Mouse (Mus musculus) forebrain, postnatal 0 days (tissue): ENCODE measurements at regions not wholly inside any gene's neighbourhood (a gene's known extent, or its start where the extent isn't known, plus 50 kb on each side); places are given as distances from the start of the nearest gene placed in this dataset.
A peak's percentile ranks its signal among the peaks of the same experiment; 100 is the strongest.

ENCODE experiments used
- ATAC-seq: fragments of 200-750 bp; cut with Nextera tagmentation; 2 replicates; pipeline ENCODE4 v1.8.0; 2017; ENCODE audit warnings: mild to moderate bottlenecking, moderate library complexity
- DNase-seq: peaks from one replicate; pipeline ENCODE4 v3.0.0-alpha.2; 2015
- H3K27ac ChIP-seq: fragments of 300-500 bp; sonication (generic); 2 replicates; pipeline ENCODE4 v1.5.1; 2014; ENCODE audit warnings: low read depth, mild to moderate bottlenecking, antibody characterized with exemption, low read length, moderate library complexity, mixed read lengths
- H3K27me3 ChIP-seq: fragments of 300-500 bp; sonication (generic); 2 replicates; pipeline ENCODE4 v1.6.1; 2014; ENCODE audit warnings: mild to moderate bottlenecking, low read length, mixed read lengths; ENCODE audit not compliant: insufficient read depth
- H3K36me3 ChIP-seq: fragments of 300-500 bp; sonication (generic); 2 replicates; pipeline ENCODE4 v1.6.1; 2014; ENCODE audit warnings: mild to moderate bottlenecking, moderate library complexity; ENCODE audit not compliant: insufficient read depth
- H3K4me1 ChIP-seq: fragments of 300-500 bp; sonication (generic); 2 replicates; pipeline ENCODE4 v1.6.1; 2014; ENCODE audit warnings: antibody characterized with exemption; ENCODE audit not compliant: insufficient read depth
- H3K4me2 ChIP-seq: fragments of 300-500 bp; sonication (generic); 2 replicates; pipeline ENCODE4 v1.6.1; 2014; ENCODE audit warnings: low read depth, mild to moderate bottlenecking, moderate library complexity
- H3K4me3 ChIP-seq: fragments of 300-500 bp; sonication (generic); 2 replicates; pipeline ENCODE4 v1.5.1; 2014; ENCODE audit warnings: low read depth, low read length, mixed read lengths
- H3K9ac ChIP-seq: fragments of 300-500 bp; sonication (generic); 2 replicates; pipeline ENCODE4 v1.6.1; 2014; ENCODE audit warnings: mild to moderate bottlenecking
- H3K9me3 ChIP-seq: fragments of 300-500 bp; sonication (generic); 2 replicates; pipeline ENCODE4 v1.6.1; 2016; ENCODE audit warnings: low read length
- CTCF ChIP-seq: sonication (generic); IDR thresholded peaks from 2 replicates; pipeline ENCODE4 v1.5.1; 2016; ENCODE audit warnings: antibody characterized with exemption, control low read depth, low read depth
- WGBS: fragments of 180-500 bp; shearing (Covaris S2); extraction: QIAGEN DNeasy Blood & Tissue Kit; methylation state at CpG from one replicate; pipeline ENCODE4 v1.1.7; 2014; 5-methylcytosine and 5-hydroxymethylcytosine counted together

- H3K4me1 ChIP-seq: no peaks in the 10 kb centered on the region
These were observed 189.0 kb upstream of the Mkln1 start for GRCm38 (mm10) chr6:31209411-31210139.

GRCm38 (mm10) chr6:31210209-31210714, 188.3 kb upstream of the Mkln1 start:
- Histone ChIP-seq H3K4me3 (no peak overlapping the region), H3K27me3 (no peaks in the 10 kb centered on the region), H3K27ac (no peak overlapping the region), H3K9ac (no peak overlapping the region), H3K4me1 (no peaks in the 10 kb centered on the region), H3K4me2 (no peak overlapping the region), H3K9me3 (no peaks in the 10 kb centered on the region), H3K36me3 (no peaks in the 10 kb centered on the region)
- peak; percentile 25 for TF ChIP-seq CTCF
- no peak for ATAC-seq
- WGBS: 81% methylated on average over 7 of the region's 7 CpGs
- no peak for DNase-seq

More at GRCm38 (mm10) chr6:31209411-31210139, 189.0 kb upstream of the Mkln1 start:
- H3K36me3 ChIP-seq: no peaks in the 10 kb centered on the region
- H3K27ac ChIP-seq: no peak overlapping the region
- no peaks in the 10 kb centered on the region for H3K27me3 ChIP-seq
- H3K4me3 ChIP-seq: no peak overlapping the region
- WGBS: 82% methylated on average over 15 of the region's 15 CpGs
- H3K4me2 ChIP-seq: no peak overlapping the region
- no peaks in the 10 kb centered on the region for H3K9me3 ChIP-seq
- ATAC-seq (no peak), DNase-seq (no peak)
- TF ChIP-seq CTCF: no peak
- no peak overlapping the region for H3K9ac ChIP-seq

- Histone ChIP-seq H3K4me1 (no peaks in the 10 kb centered on the region), H3K4me2 (no peak overlapping the region), H3K4me3 (no peak overlapping the region), H3K9me3 (no peaks in the 10 kb centered on the region), H3K27me3 (no peaks in the 10 kb centered on the region), H3K36me3 (no peaks in the 10 kb centered on the region), H3K27ac (no peak overlapping the region), H3K9ac (no peak overlapping the region)
- TF ChIP-seq CTCF: no peak
- DNase-seq: no peak
- ATAC-seq: no peak
- WGBS: 84% methylated on average over 4 of the region's 4 CpGs
These were observed 187.4 kb upstream of the Mkln1 start for GRCm38 (mm10) chr6:31211091-31211490.

GRCm38 (mm10) chr6:31211616-31212015, 186.9 kb upstream of the Mkln1 start:
- Histone ChIP-seq H3K36me3 (no peaks in the 10 kb centered on the region), H3K9ac (no peak overlapping the region), H3K4me2 (no peak overlapping the region), H3K27ac (no peak overlapping the region), H3K27me3 (no peaks in the 10 kb centered on the region), H3K9me3 (no peaks in the 10 kb centered on the region), H3K4me1 (no peaks in the 10 kb centered on the region), H3K4me3 (no peak overlapping the region)
- TF ChIP-seq CTCF: no peak
- DNase-seq (no peak), ATAC-seq (no peak)
- WGBS: 74% methylated on average over 5 of the region's 5 CpGs

DNA sequence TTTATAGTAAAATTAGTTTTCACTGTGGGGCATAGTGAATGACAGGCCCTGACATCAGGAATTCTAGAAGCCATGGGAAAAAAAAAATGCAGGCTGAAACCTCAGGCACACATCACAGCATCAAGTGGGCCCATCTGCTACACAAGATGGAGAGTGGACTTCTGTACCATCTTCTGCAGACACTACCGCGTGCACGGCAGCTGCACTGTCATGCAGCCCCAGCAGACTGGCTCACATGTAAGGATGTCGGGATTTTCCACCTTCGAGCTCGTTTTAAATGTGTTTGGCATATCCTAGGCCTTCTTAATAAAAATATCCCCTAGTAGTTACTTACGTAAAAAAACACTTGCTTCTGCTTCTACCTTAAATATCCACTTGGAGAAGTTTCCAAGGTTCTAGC, 186.5 kb upstream of the Mkln1 start:
- Histone ChIP-seq H3K36me3 (no peaks in the 10 kb centered on the region), H3K9ac (no peak overlapping the region), H3K4me2 (no peak overlapping the region), H3K4me3 (no peak overlapping the region), H3K9me3 (no peaks in the 10 kb centered on the region), H3K27me3 (no peaks in the 10 kb centered on the region), H3K27ac (no peak overlapping the region), H3K4me1 (no peaks in the 10 kb centered on the region; the same call in 1 of the 2 replicates)
- ATAC-seq (no peak), DNase-seq (no peak)
- WGBS: 75% methylated on average over 7 of the region's 7 CpGs
- no peak for TF ChIP-seq CTCF

DNA sequence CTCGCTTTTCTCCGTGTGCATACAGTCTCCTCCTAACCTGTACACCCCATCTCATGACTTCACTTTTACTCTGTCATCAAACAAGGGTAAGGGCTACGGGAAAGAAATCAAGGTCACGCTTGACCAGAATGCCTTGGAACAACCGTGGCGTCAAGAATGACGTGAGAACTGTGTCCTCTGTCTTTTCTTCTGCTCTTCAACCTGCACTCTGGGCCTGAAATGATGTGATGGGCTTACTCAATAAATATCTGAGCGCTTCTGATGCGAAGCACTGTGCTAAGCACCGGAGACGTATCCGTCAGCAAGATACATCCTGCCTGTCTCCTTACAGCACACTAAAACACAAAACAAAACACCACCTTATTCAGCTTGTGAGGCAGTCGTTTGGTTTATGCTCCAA, 185.8 kb upstream of the Mkln1 start:
- ATAC-seq: no peak
- no peaks in the 10 kb centered on the region for H3K36me3 ChIP-seq
- no peak overlapping the region for H3K4me2 ChIP-seq
- no peak overlapping the region for H3K9ac ChIP-seq
- no peak for TF ChIP-seq CTCF
- DNase-seq: no peak
- no peaks in the 10 kb centered on the region; the same call in 1 of the 2 replicates for H3K4me1 ChIP-seq
- H3K27ac ChIP-seq: no peak overlapping the region
- H3K9me3 ChIP-seq: no peaks in the 10 kb centered on the region
- H3K4me3 ChIP-seq: no peak overlapping the region
- H3K27me3 ChIP-seq: no peaks in the 10 kb centered on the region
- 80% methylated on average over 13 of the region's 13 CpGs for WGBS

DNA sequence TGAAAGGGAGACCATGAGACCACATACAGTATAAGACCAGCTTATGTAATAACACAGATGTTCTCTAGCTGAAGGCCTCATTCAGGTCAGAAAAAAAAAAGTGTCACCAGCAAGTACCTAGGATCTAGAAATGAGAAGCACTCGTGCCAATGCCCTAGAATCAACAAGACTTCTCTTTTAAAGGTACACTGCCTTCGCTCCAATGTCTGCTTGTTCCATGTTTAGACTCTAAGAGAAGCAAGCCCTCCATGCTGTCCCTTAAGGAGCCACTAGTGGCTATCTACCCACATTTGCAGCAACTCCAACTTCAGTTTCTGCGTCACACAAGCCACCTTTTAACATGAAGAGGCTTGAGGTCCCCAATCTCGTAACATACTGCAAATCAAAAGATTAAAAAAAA, 185.4 kb upstream of the Mkln1 start:
- 85% methylated on average over 4 of the region's 4 CpGs for WGBS
- Histone ChIP-seq H3K9me3 (no peaks in the 10 kb centered on the region), H3K4me3 (no peak overlapping the region), H3K4me2 (no peak overlapping the region), H3K9ac (no peak overlapping the region), H3K27me3 (no peaks in the 10 kb centered on the region), H3K4me1 (no peaks in the 10 kb centered on the region; the same call in 1 of the 2 replicates), H3K36me3 (no peaks in the 10 kb centered on the region), H3K27ac (no peak overlapping the region)
- DNase-seq (no peak), ATAC-seq (no peak)
- TF ChIP-seq CTCF: no peak
